Mouse (Mus musculus) hindbrain, embryonic 15.5 days (tissue): ENCODE measurements around the gene Mia2. TPM values are rescaled to one million over a fixed set of nuclear protein-coding genes. Genes with fewer than 3 reads are reported as not detected.
"Not testable (repeated sequence)": the region's sequence is repeated elsewhere in the genome, so short reads cannot be mapped to it uniquely, and the experiment has no call there.

Experiments
- ATAC-seq: fragments of 200-750 bp; cut with Nextera tagmentation; 2 replicates; pipeline ENCODE4 v1.8.0; 2017; ENCODE audit warnings: low read depth, moderate number of reproducible peaks, moderate TSS enrichment; ENCODE audit not compliant: low FRiP score
- H3K27ac ChIP-seq: fragments of 300-500 bp; sonication (generic); replicated peaks from 2 replicates; pipeline ENCODE4 v1.5.1; 2015; ENCODE audit warnings: mild to moderate bottlenecking, inconsistent platforms
- H3K27me3 ChIP-seq: fragments of 300-500 bp; sonication (generic); 2 replicates; pipeline ENCODE4 v1.6.1; 2015; ENCODE audit warnings: control low read depth, inconsistent platforms
- H3K36me3 ChIP-seq: fragments of 300-500 bp; sonication (generic); 2 replicates; pipeline ENCODE4 v1.6.1; 2015; ENCODE audit warnings: control low read depth, inconsistent platforms
- H3K4me1 ChIP-seq: fragments of 300-500 bp; sonication (generic); replicated peaks from 2 replicates; pipeline ENCODE4 v1.6.1; 2015; ENCODE audit warnings: control low read depth, inconsistent platforms
- H3K4me2 ChIP-seq: fragments of 300-500 bp; sonication (generic); 2 replicates; pipeline ENCODE4 v1.6.1; 2015; ENCODE audit warnings: moderate library complexity, mild to moderate bottlenecking, inconsistent platforms
- H3K4me3 ChIP-seq: fragments of 300-500 bp; sonication (generic); 2 replicates; pipeline ENCODE4 v1.5.1; 2015; ENCODE audit warnings: mild to moderate bottlenecking, inconsistent platforms
- H3K9ac ChIP-seq: fragments of 300-500 bp; sonication (generic); 2 replicates; pipeline ENCODE4 v1.6.1; 2015; ENCODE audit warnings: inconsistent platforms
- H3K9me3 ChIP-seq: fragments of 300-500 bp; sonication (generic); 2 replicates; pipeline ENCODE4 v1.6.1; 2016; ENCODE audit warnings: control low read depth, inconsistent platforms
- WGBS: fragments of 180-500 bp; shearing (Covaris S2); methylation state at CpG from one replicate; pipeline ENCODE4 v1.1.7; 2015; 5-methylcytosine and 5-hydroxymethylcytosine counted together
- microRNA-seq: library from miRNA; unstranded; fragments of <30 nt; microRNA quantifications from one replicate; pipeline ENCODE4, GENCODE M21; 2016
- polyA plus RNA-seq: library from polyadenylated mRNA; unstranded; fragments of >200 nt; fragmentation: Nextera tagmentation; extraction: Ambion mirVana; gene quantifications from 2 replicates; pipeline ENCODE4 v1.2.1, GENCODE M21; 2015

Mia2 gene
- polyA plus RNA-seq, 1 experiment from 2014 or later: 30.4 TPM

DNA sequence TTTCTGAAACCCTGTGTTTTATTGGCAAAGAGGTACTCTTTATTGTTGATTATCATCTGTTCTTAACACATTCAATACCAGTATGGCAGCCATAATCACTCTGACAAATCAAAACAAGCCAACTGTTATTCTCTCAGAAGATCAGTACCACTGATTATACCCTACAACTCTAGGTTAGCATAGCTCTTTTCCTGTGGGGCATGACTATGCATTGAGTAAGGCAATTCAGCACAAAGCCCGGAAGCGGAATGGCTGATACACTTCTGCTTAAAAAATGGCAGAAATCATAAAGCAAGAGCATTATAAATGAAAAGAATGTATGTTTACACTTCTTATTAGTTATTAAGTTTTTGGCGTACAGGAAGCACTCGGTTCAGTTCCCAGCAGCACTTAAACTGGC lies 120.6 kb downstream of the Mia2 start:
- Histone ChIP-seq H3K4me2 (peak overlapping the region; percentile 6; the same call in 1 of the 2 replicates), H3K27me3 (no peaks in the 10 kb centered on the region), H3K4me3 (no peak overlapping the region), H3K9ac (no peak overlapping the region), H3K36me3 (peaks cover 9% of the 10 kb centered on the region), H3K27ac (no peak overlapping the region), H3K9me3 (no peaks in the 10 kb centered on the region), H3K4me1 (peaks cover 26% of the 10 kb centered on the region)
- 94% methylated on average over 4 of the region's 4 CpGs for WGBS
- ATAC-seq: no peak

DNA sequence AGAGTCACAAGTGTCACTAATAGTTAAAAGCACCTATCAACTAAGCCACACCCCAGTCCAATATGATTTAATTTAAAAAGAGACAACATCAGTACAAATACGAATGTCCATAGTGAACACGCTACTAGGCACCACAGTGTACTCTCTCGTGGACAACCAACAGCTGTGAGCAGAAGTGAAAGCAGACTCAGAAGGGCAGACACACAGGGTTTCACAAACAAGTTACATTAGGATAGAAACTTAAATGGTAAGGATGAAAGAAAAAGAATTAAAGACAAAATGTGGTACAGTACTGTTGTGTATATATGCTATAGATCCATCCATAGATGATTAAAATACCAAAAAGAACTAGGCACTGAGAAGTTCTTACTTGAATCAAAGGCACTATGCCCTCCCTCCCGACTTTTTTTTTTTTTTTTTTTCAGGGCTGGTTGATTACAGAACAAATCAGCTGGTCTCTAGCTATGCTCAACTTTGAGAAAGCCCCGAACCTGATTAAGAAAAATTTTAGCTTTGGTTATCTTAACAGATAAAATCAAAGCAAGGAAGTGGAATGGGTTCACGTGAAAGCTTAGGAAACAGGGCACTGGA lies 121.2 kb downstream of the Mia2 start:
- H3K9ac ChIP-seq: no peak overlapping the region
- no peak overlapping the region; the same call in 1 of the 2 replicates for H3K4me3 ChIP-seq
- H3K4me2 ChIP-seq: peak overlapping the region; percentile 62
- peaks cover 26% of the 10 kb centered on the region for H3K4me1 ChIP-seq
- no peak for ATAC-seq
- no peaks in the 10 kb centered on the region for H3K9me3 ChIP-seq
- no peaks in the 10 kb centered on the region for H3K27me3 ChIP-seq
- no peak overlapping the region for H3K27ac ChIP-seq
- 86% methylated on average over 6 of the region's 6 CpGs for WGBS
- peaks cover 5% of the 10 kb centered on the region; the same call in 1 of the 2 replicates for H3K36me3 ChIP-seq

DNA sequence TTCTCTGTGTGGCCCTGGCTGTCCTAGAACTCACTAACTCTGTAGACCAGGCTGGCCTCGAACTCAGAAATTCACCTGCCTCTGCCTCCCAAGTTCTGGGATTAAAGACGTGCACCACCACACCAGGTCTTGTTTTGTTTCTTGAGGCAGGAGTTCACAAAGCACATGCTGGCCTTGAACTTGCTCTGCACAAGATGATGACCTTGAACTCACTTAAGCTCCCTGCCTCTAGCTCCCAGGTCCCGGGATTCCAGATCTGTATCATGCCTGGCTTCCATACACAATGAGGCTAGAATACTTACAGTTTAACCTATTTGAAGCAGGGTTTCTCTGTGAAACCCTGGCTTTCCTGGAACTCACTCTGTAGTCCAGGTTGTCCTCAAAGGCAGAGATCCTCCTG lies 121.7 kb downstream of the Mia2 start:
- Histone ChIP-seq H3K27me3 (no peaks in the 10 kb centered on the region), H3K9ac (peak overlapping the region; percentile 81; the same call in 1 of the 2 replicates), H3K36me3 (no peaks in the 10 kb centered on the region), H3K4me2 (peak overlapping the region; percentile 62), H3K4me3 (peak overlapping the region; percentile 77), H3K9me3 (no peaks in the 10 kb centered on the region), H3K4me1 (peaks cover 26% of the 10 kb centered on the region), H3K27ac (no peak overlapping the region)
- WGBS: 84% methylated on average over 3 of the region's 3 CpGs
- ATAC-seq: no peak

DNA sequence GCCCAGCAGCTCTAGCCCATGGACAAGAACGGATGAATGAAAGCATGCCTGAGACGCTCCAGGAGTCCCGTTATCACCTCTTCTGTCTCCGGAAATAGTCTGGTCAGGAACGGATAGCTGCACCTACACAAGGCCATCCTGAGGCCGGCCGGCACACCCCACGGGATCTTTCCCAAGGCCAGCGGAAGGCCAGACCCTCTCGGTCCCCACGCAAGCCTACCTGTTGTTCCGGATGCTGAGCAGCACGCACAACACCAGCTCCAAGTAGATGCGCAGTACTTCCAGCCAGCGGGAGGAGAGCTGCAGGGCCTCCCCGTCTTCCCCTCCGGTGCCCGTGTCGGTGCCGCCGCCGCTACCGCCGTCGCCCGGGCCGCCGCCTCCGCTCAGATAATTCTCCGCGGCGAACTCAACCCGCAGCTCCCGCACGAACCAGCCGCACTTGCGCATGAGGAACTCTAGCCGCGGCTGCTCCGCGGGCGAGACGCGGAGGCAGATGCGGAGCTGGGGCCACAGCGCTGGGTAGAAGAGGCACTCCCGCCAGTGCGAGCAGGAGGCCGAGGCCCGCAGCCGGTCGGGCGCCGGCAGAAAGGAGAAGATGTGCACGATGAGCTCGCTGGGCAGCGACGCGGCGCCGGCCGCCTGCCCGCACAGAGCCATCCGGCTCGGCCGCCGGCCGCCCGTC lies 123.2 kb downstream of the Mia2 start:
- under 1% methylated on average over 57 of the region's 69 CpGs for WGBS

DNA sequence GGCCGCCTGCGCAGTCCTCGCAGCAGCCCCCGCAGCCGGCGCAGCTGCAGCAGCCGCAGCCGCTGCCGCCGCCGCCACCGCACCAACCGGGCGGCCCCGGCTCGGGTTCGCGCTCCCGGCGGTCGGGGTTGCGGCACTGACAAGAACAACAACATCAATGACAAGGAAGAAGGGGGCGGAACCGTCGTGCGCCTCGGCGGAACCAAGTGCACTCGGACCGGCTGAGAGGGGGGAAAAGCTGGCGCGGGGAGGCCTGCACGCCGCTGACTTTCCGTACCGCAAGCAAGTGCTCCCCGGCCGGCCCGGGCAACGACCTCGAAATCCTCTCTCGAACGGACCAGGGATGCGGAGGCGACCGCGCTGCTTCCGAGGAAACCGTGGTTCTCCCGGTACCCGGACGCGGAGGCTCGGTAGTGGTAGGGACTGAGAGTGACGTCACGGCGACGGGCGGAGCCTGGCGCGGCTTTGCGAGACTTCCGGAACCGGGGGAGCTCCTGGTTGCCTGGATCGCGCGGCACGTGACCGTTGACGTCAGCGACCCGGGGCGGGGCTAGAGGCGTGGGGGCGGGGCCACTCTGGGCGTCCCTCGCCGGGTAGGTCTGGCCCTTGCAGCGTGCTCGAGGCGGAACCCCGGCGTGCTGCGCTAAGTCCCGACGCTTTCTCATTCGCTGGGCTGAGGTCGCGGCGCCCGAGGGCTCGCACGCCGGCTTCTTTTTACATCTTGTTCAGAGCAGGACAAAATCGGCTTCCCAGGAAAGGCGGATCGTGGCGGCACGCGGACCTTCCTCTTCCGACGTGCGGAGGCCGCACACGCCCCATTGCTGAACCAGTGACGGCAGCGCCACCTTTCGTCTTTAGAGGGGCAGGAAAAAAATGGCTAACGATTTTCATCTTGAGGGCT lies 124.0 kb downstream of the Mia2 start, which contains the start of gene Fbxo33:
TSS of gene Fbxo33 (minus strand) at position 401 of the 901 bp plus-strand sequence.
- H3K4me2 ChIP-seq: peak within 1 kb of the TSS; percentile 62
- H3K4me3 ChIP-seq: peak within 1 kb of the TSS; percentile 77
- peak; percentile 97 for ATAC-seq
- H3K4me1 ChIP-seq: peaks cover 26% of the 10 kb centered on the region
- peak within 1 kb of the TSS; percentile 95 for H3K27ac ChIP-seq
- no peaks in the 10 kb centered on the region for H3K9me3 ChIP-seq
- no peaks in the 10 kb centered on the region for H3K27me3 ChIP-seq
- peak within 1 kb of the TSS; percentile 81 for H3K9ac ChIP-seq
- H3K36me3 ChIP-seq: no peaks in the 10 kb centered on the region
- under 1% methylated on average over 107 of the region's 109 CpGs for WGBS

More for the DNA sequence above, 123.2 kb downstream of the Mia2 start:
- Histone ChIP-seq H3K27ac (peak overlapping the region; percentile 95), H3K4me1 (peaks cover 26% of the 10 kb centered on the region), H3K4me3 (peak overlapping the region; percentile 77), H3K36me3 (no peaks in the 10 kb centered on the region), H3K4me2 (peak overlapping the region; percentile 62), H3K9ac (peak overlapping the region; percentile 81), H3K9me3 (no peaks in the 10 kb centered on the region), H3K27me3 (no peaks in the 10 kb centered on the region)
- ATAC-seq: peak; percentile 52

DNA sequence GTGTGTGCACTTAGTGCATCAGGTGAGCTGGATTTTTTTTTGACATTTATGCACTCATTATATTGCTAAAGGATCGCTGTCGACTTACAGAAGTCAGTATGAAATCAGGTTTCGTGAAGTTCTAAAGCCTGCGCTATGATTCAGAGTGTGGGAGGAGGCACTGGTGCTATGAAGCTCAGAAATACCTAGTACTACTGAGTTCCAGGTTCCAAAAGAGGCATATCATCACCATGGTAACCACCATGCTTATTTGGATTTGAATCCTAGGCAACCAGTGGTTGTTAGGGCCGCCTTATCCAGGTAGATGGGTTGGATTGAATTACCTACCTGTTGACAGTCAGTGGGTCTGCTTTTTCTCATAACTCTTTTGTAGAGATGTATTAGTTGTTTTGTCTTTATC lies 132.8 kb downstream of the Mia2 start:
- no peak overlapping the region for H3K4me3 ChIP-seq
- H3K27me3 ChIP-seq: no peaks in the 10 kb centered on the region
- H3K27ac ChIP-seq: no peak overlapping the region
- no peak for ATAC-seq
- H3K4me1 ChIP-seq: no peaks in the 10 kb centered on the region
- H3K4me2 ChIP-seq: no peak overlapping the region
- no peaks in the 10 kb centered on the region for H3K9me3 ChIP-seq
- no peaks in the 10 kb centered on the region for H3K36me3 ChIP-seq
- H3K9ac ChIP-seq: no peak overlapping the region
- WGBS: 95% methylated on average over 5 of the region's 5 CpGs

DNA sequence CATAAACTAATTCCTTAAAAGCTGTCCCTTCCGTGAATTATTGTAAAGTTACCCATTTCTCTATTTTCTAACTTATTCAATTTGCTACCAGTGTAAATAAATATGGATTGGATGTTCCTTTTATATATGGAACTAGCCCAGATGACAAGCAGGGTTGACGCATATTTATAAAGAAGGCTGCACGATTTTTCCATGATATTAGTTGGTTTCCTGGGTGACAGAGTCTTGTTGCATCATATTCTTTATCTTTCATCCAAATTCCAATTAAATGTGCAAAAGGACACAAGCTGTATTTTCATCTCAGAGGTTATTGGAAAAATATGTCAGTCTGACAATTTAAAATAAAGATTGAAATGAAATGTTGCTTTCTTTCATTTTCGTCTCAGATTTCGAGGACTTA lies 142.8 kb downstream of the Mia2 start:
- no peak for ATAC-seq
- H3K4me3 ChIP-seq: no peak overlapping the region
- no peak overlapping the region for H3K27ac ChIP-seq
- H3K9me3 ChIP-seq: no peaks in the 10 kb centered on the region
- 82% methylated on average over 5 of the region's 5 CpGs for WGBS
- no peak overlapping the region for H3K9ac ChIP-seq
- no peaks in the 10 kb centered on the region for H3K4me1 ChIP-seq
- H3K27me3 ChIP-seq: no peaks in the 10 kb centered on the region
- no peaks in the 10 kb centered on the region for H3K36me3 ChIP-seq
- no peak overlapping the region for H3K4me2 ChIP-seq

DNA sequence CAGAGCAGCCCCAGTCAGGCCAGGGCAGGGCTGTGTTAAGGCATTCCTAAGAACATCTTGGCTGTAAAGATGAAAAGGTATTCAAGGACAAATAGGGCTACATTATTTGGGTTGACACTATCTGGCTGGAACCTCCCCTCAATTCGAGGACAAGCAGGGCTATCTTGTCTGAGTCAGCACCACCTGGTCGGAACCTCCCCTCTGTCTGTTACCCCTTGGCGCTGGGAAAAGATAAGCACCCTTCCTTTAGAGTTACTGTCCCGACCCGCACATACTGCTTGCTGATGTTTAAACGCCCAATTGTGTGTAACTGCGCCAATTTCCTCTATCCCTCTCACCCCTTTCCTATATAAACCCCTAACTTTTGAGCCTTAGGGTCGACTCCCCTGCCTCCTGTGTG lies 145.4 kb downstream of the Mia2 start:
- ATAC-seq, H3K27ac ChIP-seq, H3K4me1 ChIP-seq, H3K4me3 ChIP-seq, H3K4me2 ChIP-seq, H3K27me3 ChIP-seq, H3K9ac ChIP-seq, H3K9me3 ChIP-seq, H3K36me3 ChIP-seq: not testable (repeated sequence)
- WGBS: 94% methylated on average over 8 of the region's 8 CpGs

Small RNAs within 50 kb of the gene (microRNA-seq; reads per million reads assigned to microRNA genes)
- not detected for gene Gm27284

Other genes starting within 250 kb of the Mia2 start
- gene Sec23a, start 83.8 kb upstream of the Mia2 start, polyA plus RNA-seq: 96.7 and 101 TPM in 2 replicates
- 15.0 and 15.7 TPM in 2 replicates for gene Gemin2, start 82.4 kb upstream of the Mia2 start, polyA plus RNA-seq
- 153 TPM in 2 replicates for gene Trappc6b, start 34.3 kb upstream of the Mia2 start, polyA plus RNA-seq
- gene Pnn, start 28.9 kb upstream of the Mia2 start, polyA plus RNA-seq: 77.8 and 96.2 TPM in 2 replicates
- 8.2 and 8.8 TPM in 2 replicates for gene Fbxo33, start 123.9 kb downstream of the Mia2 start, polyA plus RNA-seq